Mouse (Mus musculus): Measurements from ENCODE around the gene Ppp3ca. TPM values are rescaled to one million over a fixed set of nuclear protein-coding genes. Genes with fewer than 3 reads are reported as not detected.

The Ppp3ca gene
- polyA plus RNA-seq, 1 experiment from 2014 or later: 98.2 TPM

DNA sequence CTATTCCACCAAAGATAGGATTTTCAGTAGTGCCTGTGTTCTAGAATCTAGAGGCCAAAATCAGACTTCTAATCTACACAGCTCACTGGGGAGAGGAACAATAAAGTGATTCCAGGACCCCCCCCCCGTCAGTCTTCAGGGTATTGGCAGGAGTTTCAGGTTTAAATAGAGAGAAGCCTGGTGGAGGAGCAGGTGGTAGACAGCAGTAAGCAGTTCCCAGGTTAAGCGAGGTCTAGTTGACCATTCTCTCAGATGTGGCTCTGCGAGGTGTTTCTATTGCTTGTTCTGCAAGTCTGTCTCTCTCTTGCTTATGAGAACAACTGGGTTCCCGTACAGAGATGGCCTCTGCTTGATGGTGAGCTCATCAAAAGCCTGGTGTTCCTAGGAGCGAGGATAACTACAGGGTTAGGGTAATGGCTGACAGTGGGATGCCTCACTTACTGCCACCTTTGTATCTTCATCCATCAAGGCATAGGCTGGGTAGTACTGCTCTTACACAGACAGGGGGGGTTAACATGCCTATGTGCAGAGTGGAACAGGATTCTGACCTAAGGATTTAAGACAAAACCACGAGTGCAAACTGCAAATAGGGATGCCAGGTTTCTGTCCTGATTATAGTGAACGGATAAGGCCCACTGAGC, 204.0 kb downstream of the Ppp3ca start:
- Histone ChIP-seq H3K27me3 (no peaks in the 10 kb centered on the region), H3K27ac (replicated peaks) (no peak overlapping the region), H3K9me3 (no peaks in the 10 kb centered on the region), H3K4me3 (no peak overlapping the region), H3K36me3 (no peaks in the 10 kb centered on the region), H3K4me2 (replicated peaks) (no peak overlapping the region), H3K4me1 (peaks cover 20% of the 10 kb centered on the region), H3K9ac (replicated peaks) (no peak overlapping the region)
- peak; percentile 59 for ATAC-seq (ENCODE audit: low FRiP score, low read depth)
- 66% methylated on average over 7 of the region's 7 CpGs for WGBS

DNA sequence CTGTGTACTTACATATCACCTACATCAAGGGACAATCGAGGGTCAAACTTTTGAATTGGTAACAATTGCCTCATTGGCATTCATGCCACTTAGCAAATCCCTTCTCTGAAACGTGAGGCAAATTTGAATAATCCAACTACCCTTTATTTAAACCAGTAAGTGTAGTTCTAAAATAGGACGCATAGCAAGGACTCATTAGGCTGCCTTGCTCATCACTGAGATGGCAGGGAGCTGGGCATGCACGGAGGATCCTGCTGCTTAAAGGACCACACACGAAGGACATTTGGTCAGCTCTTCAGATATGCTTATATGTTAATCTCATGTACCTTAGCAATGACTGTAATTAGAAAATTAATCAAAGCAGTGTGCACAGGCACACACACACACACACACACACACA, 204.6 kb downstream of the Ppp3ca start:
- Histone ChIP-seq H3K9ac (replicated peaks) (no peak overlapping the region), H3K4me1 (peaks cover 20% of the 10 kb centered on the region), H3K36me3 (no peaks in the 10 kb centered on the region), H3K27ac (replicated peaks) (no peak overlapping the region), H3K4me3 (no peak overlapping the region), H3K4me2 (replicated peaks) (no peak overlapping the region), H3K9me3 (no peaks in the 10 kb centered on the region), H3K27me3 (no peaks in the 10 kb centered on the region)
- 34% methylated on average over 5 of the region's 5 CpGs for WGBS
- ATAC-seq (ENCODE audit: low FRiP score, low read depth): peak; percentile 53

DNA sequence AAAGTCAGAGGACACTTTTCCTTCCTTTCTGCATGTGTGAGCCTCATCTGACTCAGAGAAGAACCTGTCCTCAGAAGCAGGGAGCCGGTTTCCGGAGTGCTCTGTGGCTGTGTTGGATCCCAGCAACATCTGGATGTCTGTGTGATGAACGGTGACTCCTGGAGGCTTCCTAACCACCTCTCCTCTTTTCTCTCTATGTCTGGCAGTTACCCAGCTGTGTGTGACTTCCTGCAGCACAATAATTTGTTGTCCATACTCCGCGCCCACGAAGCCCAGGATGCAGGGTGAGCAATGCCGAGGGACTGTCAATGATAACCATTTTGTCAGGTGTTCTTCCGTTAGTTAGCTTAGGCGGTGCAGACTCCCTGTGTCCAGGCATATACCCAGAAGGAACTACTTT, 217.8 kb downstream of the Ppp3ca start:
- Histone ChIP-seq H3K36me3 (no peaks in the 10 kb centered on the region), H3K9ac (replicated peaks) (no peak overlapping the region), H3K27me3 (no peaks in the 10 kb centered on the region), H3K4me3 (no peak overlapping the region), H3K27ac (replicated peaks) (no peak overlapping the region), H3K9me3 (no peaks in the 10 kb centered on the region), H3K4me1 (no peaks in the 10 kb centered on the region), H3K4me2 (replicated peaks) (no peak overlapping the region)
- ATAC-seq (ENCODE audit: low FRiP score, low read depth): no peak
- 89% methylated on average over 9 of the region's 9 CpGs for WGBS

DNA sequence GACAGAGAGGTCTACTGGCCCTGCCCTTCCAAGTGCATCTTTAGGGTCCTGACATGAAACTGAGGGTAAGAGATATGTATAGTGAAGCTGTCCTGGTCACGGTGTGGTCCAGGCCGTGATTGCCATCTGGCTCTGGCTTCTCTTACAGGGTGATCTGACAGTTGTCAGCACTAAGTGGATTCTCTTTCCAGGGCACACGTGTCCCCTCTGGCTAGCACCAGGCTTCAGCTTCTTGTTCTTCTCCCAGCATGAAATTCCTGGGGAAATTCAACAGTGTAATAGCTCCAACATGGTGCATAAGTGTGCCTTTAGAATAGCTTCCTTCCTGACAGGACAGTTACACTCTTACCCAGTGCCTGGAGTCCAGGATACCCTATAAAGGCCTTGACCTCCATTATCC, 222.2 kb downstream of the Ppp3ca start:
- Histone ChIP-seq H3K27ac (replicated peaks) (no peak overlapping the region), H3K36me3 (no peaks in the 10 kb centered on the region), H3K9ac (replicated peaks) (no peak overlapping the region), H3K4me1 (peaks cover 12% of the 10 kb centered on the region; the same call in 1 of the 2 replicates), H3K27me3 (no peaks in the 10 kb centered on the region), H3K4me2 (replicated peaks) (no peak overlapping the region), H3K9me3 (no peaks in the 10 kb centered on the region), H3K4me3 (no peak overlapping the region)
- ATAC-seq (ENCODE audit: low FRiP score, low read depth): no peak
- WGBS: 75% methylated on average over 3 of the region's 3 CpGs

DNA sequence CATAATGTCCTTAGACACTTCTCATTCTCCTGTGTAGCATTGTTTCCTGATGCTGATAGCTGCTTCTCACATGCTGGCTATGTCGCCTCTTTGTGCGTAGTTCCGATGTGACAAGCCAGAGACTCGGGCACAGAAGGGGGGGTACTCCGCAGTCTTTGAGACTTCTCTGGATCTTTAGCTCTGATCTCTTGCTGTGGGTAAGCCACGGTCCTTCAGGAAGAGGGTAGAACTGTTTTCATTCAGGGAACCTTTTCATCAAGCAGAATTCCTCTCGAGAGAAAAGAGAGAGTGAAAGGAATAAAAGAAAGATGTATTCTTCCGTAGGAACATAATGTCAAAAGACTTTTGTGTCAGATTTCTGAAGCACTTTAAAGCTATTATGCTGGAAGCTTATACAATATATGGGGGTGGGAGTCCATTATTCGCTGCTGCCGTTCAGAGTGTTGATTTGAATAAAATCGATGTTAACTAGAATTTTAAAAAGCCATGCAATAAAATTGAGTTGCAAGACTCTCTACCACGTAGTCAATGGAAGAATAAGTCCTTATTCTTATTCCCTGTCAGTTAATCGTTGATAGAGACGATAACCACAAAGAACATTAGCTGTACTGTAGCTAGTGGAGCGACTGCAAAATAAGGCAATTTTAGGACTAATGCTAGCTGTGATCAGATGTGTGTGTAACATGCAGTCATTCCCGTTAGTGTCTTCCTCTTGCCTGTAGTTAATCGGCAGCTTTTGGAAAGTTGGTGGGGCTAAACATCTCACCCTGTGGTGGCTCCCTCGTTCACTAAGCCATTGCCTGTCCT, 223.9 kb downstream of the Ppp3ca start:
- Histone ChIP-seq H3K9ac (replicated peaks) (no peak overlapping the region), H3K9me3 (no peaks in the 10 kb centered on the region), H3K4me3 (no peak overlapping the region), H3K36me3 (no peaks in the 10 kb centered on the region), H3K27me3 (no peaks in the 10 kb centered on the region), H3K27ac (replicated peaks) (no peak overlapping the region; the same call in 1 of the 2 replicates), H3K4me2 (replicated peaks) (peak overlapping the region; percentile 14; the same call in 1 of the 2 replicates), H3K4me1 (peaks cover 12% of the 10 kb centered on the region; the same call in 1 of the 2 replicates)
- ATAC-seq (ENCODE audit: low FRiP score, low read depth): peak; percentile 59; the same call in 1 of the 2 replicates
- WGBS: 43% methylated on average over 18 of the region's 18 CpGs

GRCm38 (mm10) chr3:136895498-136895897, 225.6 kb downstream of the Ppp3ca start:
- no peaks in the 10 kb centered on the region for H3K27me3 ChIP-seq
- H3K27ac ChIP-seq (replicated peaks): no peak overlapping the region
- no peak overlapping the region for H3K4me2 ChIP-seq (replicated peaks)
- H3K9ac ChIP-seq (replicated peaks): no peak overlapping the region
- H3K4me3 ChIP-seq: no peak overlapping the region
- peaks cover 12% of the 10 kb centered on the region; the same call in 1 of the 2 replicates for H3K4me1 ChIP-seq
- no peaks in the 10 kb centered on the region for H3K36me3 ChIP-seq
- H3K9me3 ChIP-seq: no peaks in the 10 kb centered on the region
- ATAC-seq (ENCODE audit: low FRiP score, low read depth): no peak

DNA sequence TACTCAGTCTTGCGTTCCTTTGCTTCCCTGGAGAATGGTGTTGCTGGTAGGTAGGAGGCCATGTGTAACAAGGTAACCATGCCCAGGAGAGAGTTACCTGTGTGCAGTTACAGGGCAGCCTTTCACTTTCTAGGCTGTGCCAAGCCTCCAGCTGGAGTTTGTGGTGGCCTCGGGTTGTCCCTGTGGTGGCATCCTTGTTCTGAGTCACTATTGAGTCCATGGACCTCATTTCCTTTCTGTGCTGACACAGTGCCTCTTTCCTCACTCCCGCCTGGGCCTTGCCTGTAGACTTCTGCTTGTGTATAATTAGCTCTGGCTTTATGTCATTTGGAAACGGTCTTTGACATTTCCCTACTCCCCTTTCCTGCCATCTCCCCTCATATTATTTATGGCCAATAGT, 226.4 kb downstream of the Ppp3ca start:
- WGBS: 96% methylated on average over 4 of the region's 4 CpGs
- H3K4me1 ChIP-seq: peaks cover 12% of the 10 kb centered on the region; the same call in 1 of the 2 replicates
- no peak for ATAC-seq (ENCODE audit: low FRiP score, low read depth)
- H3K9ac ChIP-seq (replicated peaks): no peak overlapping the region
- H3K27ac ChIP-seq (replicated peaks): no peak overlapping the region
- H3K4me3 ChIP-seq: no peak overlapping the region
- H3K9me3 ChIP-seq: no peaks in the 10 kb centered on the region
- H3K4me2 ChIP-seq (replicated peaks): no peak overlapping the region
- no peaks in the 10 kb centered on the region for H3K36me3 ChIP-seq
- H3K27me3 ChIP-seq: no peaks in the 10 kb centered on the region

DNA sequence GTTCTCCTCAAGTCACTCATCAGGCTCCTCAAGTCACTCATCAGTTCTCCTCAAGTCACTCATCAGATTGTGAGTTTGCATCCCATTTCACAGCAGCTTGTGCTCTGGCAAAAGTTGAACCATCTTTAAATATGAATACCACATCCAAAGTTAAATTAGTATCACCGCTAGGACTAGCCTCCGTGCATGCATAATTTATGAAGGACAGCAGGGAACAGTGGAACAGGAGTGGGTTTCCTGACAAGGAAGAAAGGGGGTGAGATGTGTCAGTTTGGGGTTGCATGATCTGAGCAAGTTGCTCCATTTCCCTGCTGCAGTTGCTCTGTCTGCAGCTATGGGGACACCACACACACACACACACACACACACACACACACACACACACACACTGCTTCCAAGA, 229.8 kb downstream of the Ppp3ca start:
- WGBS: 54% methylated on average over 2 of the region's 2 CpGs
- Histone ChIP-seq H3K27ac (replicated peaks) (no peak overlapping the region), H3K9ac (replicated peaks) (no peak overlapping the region), H3K4me3 (no peak overlapping the region), H3K27me3 (no peaks in the 10 kb centered on the region), H3K9me3 (no peaks in the 10 kb centered on the region), H3K4me1 (no peaks in the 10 kb centered on the region), H3K36me3 (peaks cover 6% of the 10 kb centered on the region; the same call in 1 of the 2 replicates), H3K4me2 (replicated peaks) (no peak overlapping the region)
- no peak for ATAC-seq (ENCODE audit: low FRiP score, low read depth)

DNA sequence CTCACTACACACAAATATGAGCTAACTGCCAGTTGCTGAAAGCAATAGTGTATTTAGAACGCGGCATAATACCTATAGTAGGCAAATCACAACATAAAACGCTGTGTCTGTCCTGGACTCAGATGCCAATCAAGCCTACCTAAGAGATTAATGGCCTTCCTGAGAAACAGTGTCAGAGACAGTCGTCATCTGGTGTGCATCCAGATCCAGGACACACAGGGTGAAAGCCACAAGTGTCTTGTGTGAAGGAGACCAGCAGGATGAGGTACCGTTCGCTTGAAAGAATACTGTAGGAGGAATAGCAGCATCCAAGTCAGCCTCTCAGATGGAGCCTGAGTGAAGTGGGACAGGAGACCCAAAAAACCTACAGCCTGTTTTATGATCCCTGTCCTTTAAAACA, 231.1 kb downstream of the Ppp3ca start:
- WGBS: 93% methylated on average over 6 of the region's 6 CpGs

GRCm38 (mm10) chr3:136902776-136903175, 232.9 kb downstream of the Ppp3ca start:
- H3K36me3 ChIP-seq: peaks cover 6% of the 10 kb centered on the region; the same call in 1 of the 2 replicates
- 89% methylated on average over 18 of the region's 18 CpGs for WGBS
- ATAC-seq (ENCODE audit: low FRiP score, low read depth): peak; percentile 44; the same call in 1 of the 2 replicates

More for the DNA sequence above, 231.1 kb downstream of the Ppp3ca start:
- Histone ChIP-seq H3K4me1 (no peaks in the 10 kb centered on the region), H3K27ac (replicated peaks) (no peak overlapping the region), H3K4me3 (no peak overlapping the region), H3K9ac (replicated peaks) (no peak overlapping the region), H3K27me3 (no peaks in the 10 kb centered on the region), H3K9me3 (no peaks in the 10 kb centered on the region), H3K36me3 (peaks cover 6% of the 10 kb centered on the region; the same call in 1 of the 2 replicates), H3K4me2 (replicated peaks) (no peak overlapping the region)
- ATAC-seq (ENCODE audit: low FRiP score, low read depth): no peak

GRCm38 (mm10) chr3:136905577-136905976, 235.7 kb downstream of the Ppp3ca start:
- Histone ChIP-seq H3K9me3 (no peaks in the 10 kb centered on the region), H3K4me3 (no peak overlapping the region), H3K9ac (replicated peaks) (no peak overlapping the region), H3K27me3 (no peaks in the 10 kb centered on the region), H3K4me2 (replicated peaks) (no peak overlapping the region), H3K36me3 (peaks cover 6% of the 10 kb centered on the region; the same call in 1 of the 2 replicates), H3K4me1 (no peaks in the 10 kb centered on the region), H3K27ac (replicated peaks) (no peak overlapping the region)
- ATAC-seq (ENCODE audit: low FRiP score, low read depth): no peak
- WGBS: 62% methylated on average over 1 of the region's 1 CpGs

More at GRCm38 (mm10) chr3:136902776-136903175, 232.9 kb downstream of the Ppp3ca start:
- Histone ChIP-seq H3K9me3 (no peaks in the 10 kb centered on the region), H3K27ac (replicated peaks) (no peak overlapping the region), H3K4me3 (no peak overlapping the region), H3K4me2 (replicated peaks) (no peak overlapping the region), H3K4me1 (no peaks in the 10 kb centered on the region), H3K9ac (replicated peaks) (no peak overlapping the region), H3K27me3 (no peaks in the 10 kb centered on the region)

GRCm38 (mm10) chr3:136909534-136909933, 239.6 kb downstream of the Ppp3ca start:
- Histone ChIP-seq H3K4me3 (no peak overlapping the region), H3K27ac (replicated peaks) (no peak overlapping the region), H3K9ac (replicated peaks) (no peak overlapping the region), H3K36me3 (no peaks in the 10 kb centered on the region), H3K27me3 (no peaks in the 10 kb centered on the region), H3K4me2 (replicated peaks) (no peak overlapping the region), H3K4me1 (no peaks in the 10 kb centered on the region; the same call in 1 of the 2 replicates), H3K9me3 (no peaks in the 10 kb centered on the region)
- peak; percentile 44; the same call in 1 of the 2 replicates for ATAC-seq (ENCODE audit: low FRiP score, low read depth)
- WGBS: 52% methylated on average over 3 of the region's 3 CpGs

Measured in midbrain, embryonic 12.5 days (tissue).